Mouse (Mus musculus) liver, embryonic 15.5 days (tissue): ENCODE measurements at regions not wholly inside any gene's neighbourhood (a gene's known extent, or its start where the extent isn't known, plus 50 kb on each side); places are given as distances from the start of the nearest gene placed in this dataset.

ENCODE experiments used
- ATAC-seq: fragments of 200-750 bp; cut with Nextera tagmentation; 2 replicates; pipeline ENCODE4 v1.8.0; 2017; ENCODE audit warnings: moderate number of reproducible peaks, mild to moderate bottlenecking, moderate library complexity; ENCODE audit not compliant: insufficient read depth
- H3K27ac ChIP-seq: fragments of 300-500 bp; sonication (generic); replicated peaks from 2 replicates; pipeline ENCODE4 v1.5.1; 2015; ENCODE audit warnings: mild to moderate bottlenecking, inconsistent platforms
- H3K27me3 ChIP-seq: fragments of 300-500 bp; sonication (generic); 2 replicates; pipeline ENCODE4 v1.6.1; 2015; ENCODE audit warnings: mild to moderate bottlenecking, inconsistent platforms
- H3K36me3 ChIP-seq: fragments of 300-500 bp; sonication (generic); replicated peaks from 2 replicates; pipeline ENCODE4 v1.6.1; 2015; ENCODE audit warnings: moderate library complexity, mild to moderate bottlenecking, inconsistent platforms
- H3K4me1 ChIP-seq: fragments of 300-500 bp; sonication (generic); replicated peaks from 2 replicates; pipeline ENCODE4 v1.6.1; 2015; ENCODE audit warnings: inconsistent platforms
- H3K4me2 ChIP-seq: fragments of 300-500 bp; sonication (generic); 2 replicates; pipeline ENCODE4 v1.6.1; 2015; ENCODE audit warnings: moderate library complexity, mild to moderate bottlenecking, inconsistent platforms
- H3K4me3 ChIP-seq: fragments of 300-500 bp; sonication (generic); replicated peaks from 2 replicates; pipeline ENCODE4 v1.5.1; 2015; ENCODE audit warnings: mild to moderate bottlenecking, inconsistent platforms
- H3K9ac ChIP-seq: fragments of 300-500 bp; sonication (generic); 2 replicates; pipeline ENCODE4 v1.6.1; 2015; ENCODE audit warnings: moderate library complexity, mild to moderate bottlenecking, inconsistent platforms
- H3K9me3 ChIP-seq: fragments of 300-500 bp; sonication (generic); replicated peaks from 2 replicates; pipeline ENCODE4 v1.6.1; 2016; ENCODE audit warnings: inconsistent platforms
- WGBS: fragments of 180-500 bp; shearing (Covaris S2); methylation state at CpG from one replicate; pipeline ENCODE4 v1.1.7; 2015; ENCODE audit warnings: mixed read lengths; ENCODE audit not compliant: insufficient replicate concordance; 5-methylcytosine and 5-hydroxymethylcytosine counted together

DNA sequence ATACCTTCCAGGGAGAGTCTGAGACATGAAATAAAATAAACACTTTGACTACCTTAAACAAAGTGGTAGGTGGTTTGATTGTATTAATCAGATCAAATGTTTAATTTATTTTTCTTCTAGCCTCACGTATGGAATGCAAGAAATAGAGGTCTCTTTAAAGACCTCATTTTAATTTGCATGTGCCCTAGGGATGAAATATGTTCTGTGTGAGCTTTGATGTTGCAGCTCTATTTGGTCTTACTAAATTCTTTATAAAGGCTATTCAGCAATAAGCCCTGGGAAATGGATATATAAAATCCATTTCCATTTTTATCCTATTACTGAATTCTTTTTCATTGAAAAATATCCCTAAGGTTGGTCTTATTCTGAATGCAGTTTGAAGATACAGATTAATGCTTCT lies 422.7 kb downstream of the Fat4 start:
- WGBS = 58% methylated on average over 1 of the region's 1 CpGs
- Histone ChIP-seq H3K27me3 (no peaks in the 10 kb centered on the region), H3K4me2 (no peak overlapping the region), H3K27ac (no peak overlapping the region), H3K9ac (no peak overlapping the region), H3K4me3 (no peak overlapping the region), H3K4me1 (no peaks in the 10 kb centered on the region), H3K36me3 (no peaks in the 10 kb centered on the region), H3K9me3 (no peaks in the 10 kb centered on the region)
- no peak for ATAC-seq

GRCm38 (mm10) chr3:39313563-39313962 lies 426.8 kb downstream of the Fat4 start:
- H3K4me3 ChIP-seq = no peak overlapping the region
- H3K9ac ChIP-seq = no peak overlapping the region
- ATAC-seq = no peak
- no peaks in the 10 kb centered on the region for H3K9me3 ChIP-seq
- H3K36me3 ChIP-seq = no peaks in the 10 kb centered on the region
- no peaks in the 10 kb centered on the region for H3K27me3 ChIP-seq
- no peaks in the 10 kb centered on the region for H3K4me1 ChIP-seq
- H3K4me2 ChIP-seq = no peak overlapping the region
- no peak overlapping the region for H3K27ac ChIP-seq
- WGBS = 81% methylated on average over 4 of the region's 4 CpGs

DNA sequence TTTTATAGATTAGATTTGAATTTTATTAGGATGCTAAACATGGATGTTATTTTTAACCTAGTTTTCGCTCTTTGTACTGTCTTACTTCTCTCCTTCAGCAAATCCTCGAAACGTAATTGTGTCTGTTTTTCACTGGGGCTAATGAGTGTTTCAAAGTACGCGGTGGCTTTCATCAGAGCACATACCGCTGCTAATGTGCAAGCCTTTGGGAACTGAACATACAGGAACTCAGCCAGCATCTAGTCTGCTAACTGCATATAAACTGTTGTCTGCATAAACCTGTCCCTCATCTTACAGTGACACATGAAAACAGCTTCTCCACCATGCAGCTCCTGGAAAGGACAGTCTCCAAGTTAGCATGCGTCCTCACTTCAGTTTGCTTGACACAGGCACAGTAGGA lies 434.1 kb downstream of the Fat4 start:
- no peak overlapping the region for H3K4me2 ChIP-seq
- 61% methylated on average over 7 of the region's 7 CpGs for WGBS
- no peaks in the 10 kb centered on the region for H3K27me3 ChIP-seq
- no peaks in the 10 kb centered on the region for H3K9me3 ChIP-seq
- H3K27ac ChIP-seq = no peak overlapping the region
- no peak overlapping the region for H3K9ac ChIP-seq
- ATAC-seq = no peak
- no peaks in the 10 kb centered on the region for H3K4me1 ChIP-seq
- H3K4me3 ChIP-seq = no peak overlapping the region
- no peaks in the 10 kb centered on the region for H3K36me3 ChIP-seq

DNA sequence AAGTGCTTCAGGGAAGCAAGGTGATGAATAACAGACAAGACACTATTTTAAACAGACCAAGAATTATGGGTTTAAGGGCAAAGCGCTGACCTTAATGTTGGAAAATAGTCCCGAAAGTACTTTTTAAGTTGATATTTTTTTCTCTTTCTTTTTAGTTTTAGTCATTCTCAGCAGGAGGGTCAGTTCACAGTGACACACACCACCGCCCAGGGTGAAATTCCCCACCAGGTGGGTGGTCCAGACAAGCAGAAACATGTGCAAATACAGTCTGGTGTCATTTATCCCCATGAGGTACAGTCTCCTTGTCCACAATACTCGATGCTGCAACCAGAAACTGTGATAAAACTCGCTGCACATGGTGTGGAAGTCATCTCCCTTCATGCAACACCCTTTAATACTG lies 435.5 kb downstream of the Fat4 start:
- H3K4me2 ChIP-seq = no peak overlapping the region
- no peaks in the 10 kb centered on the region for H3K27me3 ChIP-seq
- H3K4me3 ChIP-seq = no peak overlapping the region
- H3K36me3 ChIP-seq = no peaks in the 10 kb centered on the region
- 52% methylated on average over 5 of the region's 5 CpGs for WGBS
- H3K27ac ChIP-seq = no peak overlapping the region
- no peak overlapping the region for H3K9ac ChIP-seq
- no peaks in the 10 kb centered on the region for H3K4me1 ChIP-seq
- ATAC-seq = no peak
- no peaks in the 10 kb centered on the region for H3K9me3 ChIP-seq

- Histone ChIP-seq H3K9me3 (no peaks in the 10 kb centered on the region), H3K27ac (no peak overlapping the region), H3K4me3 (no peak overlapping the region), H3K4me1 (no peaks in the 10 kb centered on the region), H3K9ac (no peak overlapping the region), H3K27me3 (no peaks in the 10 kb centered on the region), H3K36me3 (no peaks in the 10 kb centered on the region), H3K4me2 (no peak overlapping the region)
- WGBS = 48% methylated on average over 8 of the region's 8 CpGs
- no peak for ATAC-seq
These were observed 449.0 kb downstream of the Fat4 start for GRCm38 (mm10) chr3:39335612-39336230.

- H3K4me2 ChIP-seq = no peak overlapping the region
- no peak overlapping the region for H3K4me3 ChIP-seq
- H3K36me3 ChIP-seq = no peaks in the 10 kb centered on the region
- H3K27me3 ChIP-seq = no peaks in the 10 kb centered on the region
- H3K27ac ChIP-seq = no peak overlapping the region
- ATAC-seq = no peak
- no peaks in the 10 kb centered on the region for H3K9me3 ChIP-seq
- no peaks in the 10 kb centered on the region for H3K4me1 ChIP-seq
- H3K9ac ChIP-seq = no peak overlapping the region
- WGBS = 64% methylated on average over 3 of the region's 3 CpGs
These were observed 454.5 kb downstream of the Fat4 start for GRCm38 (mm10) chr3:39341161-39341687.

GRCm38 (mm10) chr3:39344078-39344477 lies 457.3 kb downstream of the Fat4 start:
- H3K36me3 ChIP-seq = no peaks in the 10 kb centered on the region
- H3K4me1 ChIP-seq = no peaks in the 10 kb centered on the region
- no peak overlapping the region for H3K9ac ChIP-seq
- ATAC-seq = no peak
- no peaks in the 10 kb centered on the region for H3K27me3 ChIP-seq
- WGBS = 53% methylated on average over 3 of the region's 3 CpGs
- no peak overlapping the region for H3K4me3 ChIP-seq
- H3K27ac ChIP-seq = no peak overlapping the region
- H3K9me3 ChIP-seq = no peaks in the 10 kb centered on the region
- H3K4me2 ChIP-seq = no peak overlapping the region

- H3K4me3 ChIP-seq = no peak overlapping the region
- H3K9ac ChIP-seq = no peak overlapping the region
- no peak overlapping the region for H3K27ac ChIP-seq
- ATAC-seq = no peak
- H3K4me1 ChIP-seq = no peaks in the 10 kb centered on the region
- H3K36me3 ChIP-seq = no peaks in the 10 kb centered on the region
- 75% methylated on average over 4 of the region's 4 CpGs for WGBS
- no peaks in the 10 kb centered on the region for H3K27me3 ChIP-seq
- no peaks in the 10 kb centered on the region for H3K9me3 ChIP-seq
- no peak overlapping the region for H3K4me2 ChIP-seq
These were observed 460.8 kb downstream of the Fat4 start for GRCm38 (mm10) chr3:39347578-39347977.

- H3K27me3 ChIP-seq = no peaks in the 10 kb centered on the region
- H3K27ac ChIP-seq = no peak overlapping the region
- no peak overlapping the region for H3K4me2 ChIP-seq
- no peaks in the 10 kb centered on the region for H3K9me3 ChIP-seq
- no peak overlapping the region for H3K9ac ChIP-seq
- WGBS = 51% methylated on average over 2 of the region's 2 CpGs
- H3K36me3 ChIP-seq = no peaks in the 10 kb centered on the region
- ATAC-seq = no peak
- H3K4me1 ChIP-seq = no peaks in the 10 kb centered on the region
- H3K4me3 ChIP-seq = no peak overlapping the region
These were observed 470.3 kb downstream of the Fat4 start for GRCm38 (mm10) chr3:39357012-39357411.

DNA sequence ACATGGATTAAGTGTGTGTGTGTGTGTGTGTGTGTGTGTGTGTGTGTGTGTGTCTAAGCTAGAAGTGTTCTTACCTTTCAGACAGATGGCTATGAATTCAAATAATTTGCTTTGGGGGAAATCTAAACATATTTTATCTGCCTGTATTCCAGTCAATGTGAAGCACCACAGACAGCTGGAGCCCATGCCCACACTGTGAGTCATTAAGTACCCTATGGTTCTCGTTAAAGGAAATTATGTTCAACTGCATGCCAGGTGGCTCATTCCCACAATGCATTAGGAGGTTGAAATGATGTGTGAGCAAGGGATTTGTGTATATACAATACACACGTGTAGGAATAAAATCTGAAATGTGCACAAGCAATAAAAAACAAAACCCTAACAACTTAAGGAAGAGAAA lies 473.5 kb downstream of the Fat4 start:
- Histone ChIP-seq H3K4me1 (no peaks in the 10 kb centered on the region), H3K9me3 (no peaks in the 10 kb centered on the region), H3K9ac (no peak overlapping the region), H3K4me3 (no peak overlapping the region), H3K4me2 (no peak overlapping the region), H3K27ac (no peak overlapping the region), H3K27me3 (no peaks in the 10 kb centered on the region), H3K36me3 (no peaks in the 10 kb centered on the region)
- WGBS = 38% methylated on average over 2 of the region's 2 CpGs
- no peak for ATAC-seq

GRCm38 (mm10) chr3:39370926-39371325 lies 484.2 kb downstream of the Fat4 start:
- Histone ChIP-seq H3K4me2 (no peak overlapping the region), H3K4me3 (no peak overlapping the region), H3K9me3 (no peaks in the 10 kb centered on the region), H3K4me1 (no peaks in the 10 kb centered on the region), H3K27ac (no peak overlapping the region), H3K27me3 (no peaks in the 10 kb centered on the region), H3K9ac (no peak overlapping the region), H3K36me3 (no peaks in the 10 kb centered on the region)
- ATAC-seq = no peak
- WGBS = 68% methylated on average over 4 of the region's 4 CpGs

GRCm38 (mm10) chr3:39372426-39372950 lies 485.7 kb downstream of the Fat4 start:
- H3K9me3 ChIP-seq = no peaks in the 10 kb centered on the region
- no peak overlapping the region for H3K4me3 ChIP-seq
- WGBS = 64% methylated on average over 10 of the region's 10 CpGs
- H3K9ac ChIP-seq = no peak overlapping the region
- no peaks in the 10 kb centered on the region for H3K4me1 ChIP-seq
- H3K36me3 ChIP-seq = no peaks in the 10 kb centered on the region
- no peak for ATAC-seq
- no peak overlapping the region for H3K27ac ChIP-seq
- no peak overlapping the region for H3K4me2 ChIP-seq
- no peaks in the 10 kb centered on the region for H3K27me3 ChIP-seq
